Mouse (Mus musculus): ENCODE data around the gene 1700025B11Rik.

- TF ChIP-seq CTCF (IDR thresholded peaks at IDR 0.05; ENCODE audit: low read depth, low read length) = no peak
- TF ChIP-seq TAL1 (conservative IDR thresholded peaks at IDR 0.05; ENCODE audit: low read depth, low read length) = no peak
- TF ChIP-seq POLR2AphosphoS5 (IDR thresholded peaks at IDR 0.05; ENCODE audit: insufficient replicate concordance, low read depth, low read length) = no peak
- no peak for TF ChIP-seq GATA2 (IDR thresholded peaks at IDR 0.05; ENCODE audit: borderline replicate concordance, low read depth, low read length)
Observed at GRCm38 (mm10) chr15:77606069-77606468, 44.4 kb upstream of the 1700025B11Rik start.

All from G1E (cell line).